ENCODE assay signal across 25 mouse cellular contexts in the genomic region with DNA sequence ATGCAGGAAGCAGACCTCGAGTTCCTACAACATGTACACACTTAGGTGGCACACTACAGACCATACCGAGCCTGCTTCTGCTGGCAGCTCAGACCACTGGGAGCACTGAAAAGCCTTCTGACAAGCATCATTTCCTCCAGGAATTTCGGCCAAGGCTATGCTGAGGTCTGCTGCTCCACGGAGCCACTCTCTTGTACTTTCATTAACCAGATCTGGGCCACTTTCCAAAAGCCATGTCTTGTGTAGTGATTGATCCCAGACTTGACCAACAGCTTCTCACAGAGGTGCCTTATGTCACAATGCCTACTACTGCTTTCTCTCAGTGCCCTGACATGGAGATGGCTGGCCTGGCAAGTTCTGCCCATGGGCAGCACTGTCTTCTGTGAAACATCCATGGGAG.
DNase-seq lines count a peak whose midpoint lies in the region; ATAC-seq and TF ChIP-seq lines count a peak whose summit lies in the region.
"Had no signal": no experiment of that assay in that cellular context is flagged by ENCODE, and none has a peak within 500 bp of the region (broad histone marks: within the 10 kb centered on the region; RNA-seq: fewer than 3 reads in every experiment).

No protein-coding gene starts in this region.

- H3K27me3 ChIP-seq in heart, embryonic 13.5 days (replicated peaks), result no peaks in the 10 kb centered on the region
- H3K27me3 ChIP-seq in kidney, adult 2 months (replicated peaks; ENCODE audit: control insufficient read depth, insufficient read depth, low read length), result no peaks in the 10 kb centered on the region
- no peaks in the 10 kb centered on the region for H3K27me3 ChIP-seq in forebrain, embryonic 12.5 days
- H3K27me3 ChIP-seq: heart, embryonic 15.5 days; liver, embryonic 15.5 days; megakaryocyte, embryonic 14.5 days had no signal

- no peaks in the 10 kb centered on the region for H3K9me3 ChIP-seq in heart, embryonic 13.5 days
- no peaks in the 10 kb centered on the region for H3K9me3 ChIP-seq in forebrain, embryonic 12.5 days
- H3K9me3 ChIP-seq: heart, embryonic 15.5 days; limb, embryonic 10.5 days; liver, embryonic 15.5 days had no signal

- H3K9ac ChIP-seq in heart, embryonic 13.5 days, result no peak overlapping the region
- H3K9ac ChIP-seq in forebrain, embryonic 12.5 days, result no peak overlapping the region
- H3K9ac ChIP-seq: heart, embryonic 15.5 days; hindbrain, embryonic 14.5 days; liver, embryonic 15.5 days had no signal

- no peak overlapping the region for H3K4me3 ChIP-seq in heart, embryonic 13.5 days
- H3K4me3 ChIP-seq in kidney, adult 2 months (ENCODE audit: insufficient read depth, low read depth, low read length), result no peak overlapping the region
- no peak overlapping the region for H3K4me3 ChIP-seq in forebrain, embryonic 12.5 days (replicated peaks)
- H3K4me3 ChIP-seq: heart, embryonic 15.5 days; limb, embryonic 10.5 days; liver, embryonic 15.5 days; megakaryocyte, embryonic 14.5 days had no signal

- no peaks in the 10 kb centered on the region for H3K36me3 ChIP-seq in heart, embryonic 13.5 days
- H3K36me3 ChIP-seq in kidney, adult 2 months (ENCODE audit: control insufficient read depth, insufficient read depth, low read length), result no peaks in the 10 kb centered on the region
- no peaks in the 10 kb centered on the region for H3K36me3 ChIP-seq in forebrain, embryonic 12.5 days (replicated peaks)
- H3K36me3 ChIP-seq: heart, embryonic 15.5 days; limb, embryonic 10.5 days; liver, embryonic 15.5 days had no signal

- no peak for TF ChIP-seq POLR2A in kidney, adult 2 months (IDR thresholded peaks at IDR 0.05; ENCODE audit: low read depth, low read length)

- no peak for TF ChIP-seq CTCF in kidney, adult 2 months (conservative IDR thresholded peaks at IDR 0.05; ENCODE audit: insufficient read depth, insufficient read length, low read depth, low read length)

- ATAC-seq in heart, embryonic 13.5 days (ENCODE audit: extremely low read depth, insufficient number of reproducible peaks, low FRiP score, low TSS enrichment), result 0 out of 2 replicates have a peak, but pooled peaks have one; percentile 25
- no peak for ATAC-seq in forebrain, embryonic 12.5 days (ENCODE audit: low FRiP score)
- ATAC-seq: inflammation-experienced regulatory T-cells, adult 6 months had no signal

- H3K4me2 ChIP-seq in heart, embryonic 13.5 days, result no peak overlapping the region
- no peak overlapping the region for H3K4me2 ChIP-seq in forebrain, embryonic 12.5 days
- H3K4me2 ChIP-seq: heart, embryonic 15.5 days; hindbrain, embryonic 14.5 days; liver, embryonic 15.5 days had no signal

- no peak for DNase-seq in heart, adult 9 months (ENCODE audit: low spot score in 2 of 2)
- peak; percentile 1 for DNase-seq in NIH3T3 (ENCODE audit: low read depth)
- DNase-seq in kidney, adult 2 months, result peak; percentile 86
- peak; percentile 38 for DNase-seq in kidney, postnatal 10 days
- DNase-seq in c-Kit-positive CD71-positive TER-119-positive erythroid progenitor cells, embryonic 14.5 days (ENCODE audit: low spot score), result no peak
- DNase-seq in adrenal gland, postnatal 4 days (ENCODE audit: low spot score in 2 of 2), result no peak
- DNase-seq: adrenal gland, adult 8-10 months; cerebellum, adult 8-10 months; gastrocnemius, postnatal 25 days; heart, adult 18-20 months; heart, postnatal 4 days; liver; lung, postnatal 10 days; midbrain, embryonic 14.5 days; retina, postnatal 1 day; right cerebral cortex, postnatal 25 days; thymus, postnatal 36 days had no signal

- 63% methylated on average over 4 of the region's 4 CpGs for WGBS in heart, embryonic 13.5 days
- WGBS in kidney, adult 2 months, result 24% methylated on average over 4 of the region's 4 CpGs
- 83% methylated on average over 4 of the region's 4 CpGs for WGBS in forebrain, embryonic 12.5 days

- no peak overlapping the region for H3K27ac ChIP-seq in heart, embryonic 13.5 days (replicated peaks)
- H3K27ac ChIP-seq in kidney, adult 2 months (ENCODE audit: insufficient read depth, low read depth, low read length), result no peak overlapping the region
- no peak overlapping the region for H3K27ac ChIP-seq in forebrain, embryonic 12.5 days
- H3K27ac ChIP-seq: heart, embryonic 15.5 days; hindbrain, embryonic 14.5 days; limb, embryonic 10.5 days; liver, embryonic 15.5 days had no signal

- no peaks in the 10 kb centered on the region for H3K4me1 ChIP-seq in heart, embryonic 13.5 days
- 0 out of 2 replicates have a peak, but pooled peaks cover 3% of the 10 kb centered on the region for H3K4me1 ChIP-seq in kidney, adult 2 months (ENCODE audit: control insufficient read depth, insufficient read depth, low read length)
- H3K4me1 ChIP-seq in forebrain, embryonic 12.5 days, result no peaks in the 10 kb centered on the region
- H3K4me1 ChIP-seq: heart, embryonic 15.5 days; limb, embryonic 10.5 days; liver, embryonic 15.5 days; megakaryocyte, embryonic 14.5 days had no signal

Comparison
In these comparisons a context has a peak if more than half of its experiments do, and no peak if none do; other contexts are left out.
1. DNase-seq: peak in NIH3T3 (single experiment), kidney, adult 2 months (single experiment) and kidney, postnatal 10 days (single experiment); none in heart, adult 9 months (0 of 2), c-Kit-positive CD71-positive TER-119-positive erythroid progenitor cells, embryonic 14.5 days (single experiment) and adrenal gland, postnatal 4 days (0 of 2).